Mouse (Mus musculus): ENCODE results near the gene Olfr906. TPM values are rescaled to one million over a fixed set of nuclear protein-coding genes. Genes with fewer than 3 reads are reported as not detected.

The Olfr906 gene
- not detected for total RNA-seq (2022)

DNA sequence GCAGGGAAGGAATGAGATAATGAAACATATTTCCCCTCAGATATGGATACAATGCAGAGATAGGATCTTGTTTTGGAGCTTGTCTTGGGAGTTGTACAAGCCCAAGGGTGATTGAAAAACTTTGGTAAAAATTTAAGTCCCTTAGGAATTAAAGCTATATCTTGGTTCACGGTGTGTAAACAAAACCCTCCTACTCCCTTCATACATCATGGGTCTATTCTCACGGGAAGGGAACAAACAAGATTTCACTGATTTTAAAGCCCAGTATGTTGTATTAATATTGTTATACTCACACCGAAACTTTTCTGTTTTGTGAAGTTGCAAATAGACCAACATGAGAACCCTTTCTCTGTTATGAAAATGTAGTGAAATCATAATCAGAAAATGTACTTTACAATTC lies at the start of gene Olfr906:
Gene Olfr906, plus strand, starts transcription at position 301 of the 400 bp plus-strand sequence.
- DNase-seq (ENCODE audit: low spot score), result no peak

DNA sequence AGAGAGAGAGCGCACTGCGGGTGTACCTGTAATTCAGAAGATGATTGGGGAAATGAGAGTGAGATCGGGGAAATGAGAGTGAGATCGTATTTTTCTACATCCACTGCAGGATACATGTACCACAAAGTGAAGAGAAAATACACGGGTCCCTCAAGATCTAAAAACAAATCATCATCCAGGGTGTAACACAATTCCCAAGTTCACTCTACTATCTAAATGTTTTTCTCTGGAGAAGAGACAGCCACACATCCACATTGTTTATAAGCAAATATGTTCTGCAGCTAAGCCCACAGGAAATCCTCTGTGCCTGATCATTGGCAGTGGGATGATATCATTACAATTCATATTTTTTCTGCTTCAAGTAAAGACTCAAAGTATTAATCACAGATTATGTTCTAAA lies 39.5 kb upstream of the Olfr906 start, which contains the start of gene Olfr902:
Gene Olfr902, plus strand, starts transcription at position 301 of the 400 bp plus-strand sequence.
- no peak for DNase-seq (ENCODE audit: low spot score)

DNA sequence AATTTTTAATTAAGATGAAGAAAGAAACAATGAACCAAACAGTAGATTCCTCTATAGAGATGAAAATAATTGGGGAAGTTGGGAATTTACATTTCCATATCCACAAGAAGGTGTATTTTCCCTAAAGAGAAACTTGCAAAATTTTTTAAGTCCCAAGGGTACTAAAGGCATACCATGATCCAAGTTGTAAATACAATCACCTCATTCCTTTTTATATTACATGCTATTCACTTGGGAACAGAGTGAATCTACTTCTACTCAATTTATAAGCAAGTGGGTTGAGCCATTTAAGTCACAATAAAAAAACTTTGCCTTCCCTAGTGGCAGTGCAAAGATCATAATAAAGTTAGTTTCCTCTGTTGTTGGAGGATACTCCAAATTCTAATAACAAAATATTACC lies 24.0 kb upstream of the Olfr906 start, which contains the start of gene Olfr904:
Gene Olfr904, plus strand, starts transcription at position 301 of the 400 bp plus-strand sequence.
- no peak for DNase-seq (ENCODE audit: low spot score)

DNA sequence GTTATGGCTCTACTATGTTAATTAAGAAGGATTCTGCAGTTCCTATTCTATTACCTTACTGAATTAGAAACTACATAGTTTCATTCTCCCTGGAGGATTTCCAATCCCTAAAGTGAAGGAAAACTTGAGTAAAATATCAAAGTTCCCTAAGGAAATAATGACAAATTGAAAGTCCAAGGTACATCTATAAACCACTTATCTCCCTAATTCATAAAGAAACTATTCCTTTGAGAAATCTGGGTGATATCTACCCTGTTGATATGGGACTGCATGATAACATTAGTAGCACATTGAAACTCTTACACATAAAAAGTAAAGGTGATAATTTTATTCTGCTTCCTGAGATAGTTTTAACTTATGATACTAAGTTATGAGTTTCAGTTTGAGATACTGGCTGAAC lies 16.1 kb upstream of the Olfr906 start, which contains the start of gene Olfr905:
Gene Olfr905, plus strand, starts transcription at position 301 of the 400 bp plus-strand sequence.
- DNase-seq (ENCODE audit: low spot score), result no peak

DNA sequence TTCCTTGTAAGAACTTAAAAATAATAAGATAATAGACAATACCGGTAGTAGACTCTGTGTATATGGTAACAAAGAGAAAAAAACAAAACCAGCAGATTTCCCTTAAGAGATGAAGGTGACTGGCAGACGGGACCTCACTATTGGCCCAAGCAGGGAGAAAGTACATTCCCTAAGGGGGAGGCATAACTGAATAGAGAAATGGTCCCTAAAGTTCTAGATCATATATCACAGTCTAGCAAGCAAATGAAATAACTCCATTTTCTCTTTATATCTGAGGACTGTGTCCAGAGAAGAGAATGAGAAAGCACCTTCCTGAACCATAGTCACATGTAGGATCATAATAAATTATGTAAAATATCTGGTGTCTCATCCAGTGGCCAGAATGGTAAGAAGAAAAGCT lies 8.6 kb downstream of the Olfr906 start, which contains the start of gene Olfr907:
Gene Olfr907, plus strand, starts transcription at position 301 of the 400 bp plus-strand sequence.
- no peak for DNase-seq (ENCODE audit: low spot score)

DNA sequence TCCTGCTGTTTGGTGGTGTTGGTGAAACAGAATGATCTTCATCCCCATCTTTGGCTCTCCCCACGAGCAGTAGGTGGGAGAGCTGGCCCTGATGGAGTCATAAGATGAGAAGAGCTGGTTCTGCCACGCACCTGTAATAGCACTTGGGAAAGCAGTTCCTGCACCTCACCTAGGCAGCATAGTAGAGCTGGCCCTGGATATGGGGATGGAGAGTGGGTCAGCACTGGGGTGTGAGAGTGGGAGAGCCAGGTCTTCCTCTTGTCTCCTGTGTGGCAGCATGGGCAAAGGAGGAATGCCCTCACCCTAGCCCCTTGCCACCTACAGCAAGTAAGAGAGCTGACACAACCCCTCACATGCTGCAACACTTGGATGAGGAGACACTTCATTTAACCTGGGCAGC lies 25.5 kb downstream of the Olfr906 start:
- DNase-seq (ENCODE audit: low spot score), result no peak

DNA sequence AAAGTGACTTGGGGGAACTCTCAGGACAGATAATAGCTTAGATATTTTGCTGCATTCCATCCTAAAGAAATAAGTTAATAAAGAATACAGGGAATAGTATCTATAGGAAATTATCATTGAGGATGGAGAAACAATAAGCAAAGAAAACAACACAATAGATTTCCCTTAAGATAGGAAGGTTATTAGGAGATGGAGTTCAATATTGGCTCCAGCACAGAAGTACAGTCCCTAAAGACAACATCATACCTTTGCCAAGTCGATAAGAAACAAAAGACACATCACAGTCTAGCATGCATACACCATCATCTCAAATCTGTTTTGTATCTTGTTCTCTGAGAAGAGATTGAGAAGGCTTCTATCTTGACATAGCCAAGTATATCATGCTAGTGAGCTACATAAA lies 34.4 kb downstream of the Olfr906 start, which contains the start of gene Olfr911-ps1:
Gene Olfr911-ps1, plus strand, starts transcription at position 301 of the 400 bp plus-strand sequence.
- no peak for DNase-seq (ENCODE audit: low spot score)

DNA sequence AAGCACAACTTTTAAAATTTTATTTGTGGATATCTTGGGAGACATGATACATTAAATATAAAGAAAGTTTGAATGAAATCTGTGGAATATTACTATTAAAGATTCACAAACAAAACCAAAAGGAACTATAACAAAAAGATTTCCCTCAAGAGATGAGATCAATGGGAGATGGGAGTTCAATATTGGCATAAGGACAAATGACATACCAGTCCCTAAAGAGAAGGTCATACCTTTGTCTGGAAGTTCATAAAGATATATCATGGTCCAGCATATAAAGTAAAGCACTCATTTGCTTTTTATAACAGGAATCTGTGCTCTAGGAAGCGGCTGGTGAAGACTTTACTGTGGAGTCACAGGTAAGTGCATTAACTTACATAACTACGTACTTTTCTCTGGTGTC lies 50.7 kb downstream of the Olfr906 start, which contains the start of gene Olfr910:
Gene Olfr910, plus strand, starts transcription at position 301 of the 400 bp plus-strand sequence.
- no peak for DNase-seq (ENCODE audit: low spot score)

Other genes with a start within 250 kb of the Olfr906 start
- gene Olfr143, start 234.3 kb upstream of the Olfr906 start, total RNA-seq (2022), result not detected
- gene Olfr895, start 219.2 kb upstream of the Olfr906 start, total RNA-seq (2022), result not detected
- gene Olfr896-ps1, start 196.0 kb upstream of the Olfr906 start, total RNA-seq (2022), result not detected
- gene Olfr25, start 158.0 kb upstream of the Olfr906 start, total RNA-seq (2022), result not detected
- gene Olfr898, start 138.7 kb upstream of the Olfr906 start, total RNA-seq (2022), result not detected
- gene Olfr250, start 120.2 kb upstream of the Olfr906 start, total RNA-seq (2022), result not detected
- gene Olfr251, start 110.0 kb upstream of the Olfr906 start, total RNA-seq (2022), result not detected
- not detected for gene Olfr147, start 85.4 kb upstream of the Olfr906 start, total RNA-seq (2022)
- not detected for gene Olfr901, start 57.6 kb upstream of the Olfr906 start, total RNA-seq (2022)
- not detected for gene Olfr902, start 39.4 kb upstream of the Olfr906 start, total RNA-seq (2022)
- gene Olfr904, start 23.9 kb upstream of the Olfr906 start, total RNA-seq (2022), result not detected
- not detected for gene Olfr905, start 16.0 kb upstream of the Olfr906 start, total RNA-seq (2022)
- gene Olfr907, start 8.7 kb downstream of the Olfr906 start, total RNA-seq (2022), result not detected
- gene Olfr911-ps1, start 34.5 kb downstream of the Olfr906 start, total RNA-seq (2022), result not detected
- not detected for gene Olfr910, start 50.8 kb downstream of the Olfr906 start, total RNA-seq (2022)
- gene Olfr912, start 93.1 kb downstream of the Olfr906 start, total RNA-seq (2022), result not detected
- not detected for gene Olfr913, start 105.7 kb downstream of the Olfr906 start, total RNA-seq (2022)
- gene Olfr914, start 118.0 kb downstream of the Olfr906 start, total RNA-seq (2022), result not detected
- gene Olfr916, start 172.8 kb downstream of the Olfr906 start, total RNA-seq (2022), result not detected
- gene Olfr917, start 178.8 kb downstream of the Olfr906 start, total RNA-seq (2022), result not detected
- not detected for gene Olfr918, start 187.5 kb downstream of the Olfr906 start, total RNA-seq (2022)
- gene Olfr919, start 216.6 kb downstream of the Olfr906 start, total RNA-seq (2022), result not detected
- 10 to 100 TPM; 18.4 to 25.0 (median 22.9) TPM for gene Vwa5a, start 231.2 kb downstream of the Olfr906 start, total RNA-seq (2022)

Data from heart, adult 8-10 months (tissue).